Mouse (Mus musculus) right cerebral cortex, adult 18-20 months (tissue): ENCODE data around the gene Kars.

Experiments used
- DNase-seq: peaks from one replicate; pipeline ENCODE4 v3.0.0; 2022; ENCODE audit warnings: mixed read lengths

Gene Kars

DNA sequence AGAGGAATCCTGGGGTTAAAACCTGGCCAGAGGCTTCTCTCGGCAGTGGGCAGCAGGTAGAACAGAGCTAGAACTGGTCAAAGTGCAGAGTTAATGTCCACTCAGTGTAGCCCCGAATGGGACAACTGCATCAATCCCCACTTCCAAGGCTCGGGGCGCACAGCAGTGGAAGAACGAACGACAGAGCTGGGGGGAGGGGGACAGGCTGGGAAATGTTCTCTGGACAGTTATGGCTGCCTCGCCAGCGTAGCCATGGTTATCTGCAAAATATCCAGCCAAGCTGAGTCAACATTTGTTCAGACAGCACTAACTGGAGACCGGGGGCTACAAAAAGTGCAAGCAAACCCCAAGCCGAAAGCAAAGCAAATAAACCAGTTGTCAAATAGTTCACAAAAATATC is 33.0 kb downstream of the Kars start:
- DNase-seq = no peak

DNA sequence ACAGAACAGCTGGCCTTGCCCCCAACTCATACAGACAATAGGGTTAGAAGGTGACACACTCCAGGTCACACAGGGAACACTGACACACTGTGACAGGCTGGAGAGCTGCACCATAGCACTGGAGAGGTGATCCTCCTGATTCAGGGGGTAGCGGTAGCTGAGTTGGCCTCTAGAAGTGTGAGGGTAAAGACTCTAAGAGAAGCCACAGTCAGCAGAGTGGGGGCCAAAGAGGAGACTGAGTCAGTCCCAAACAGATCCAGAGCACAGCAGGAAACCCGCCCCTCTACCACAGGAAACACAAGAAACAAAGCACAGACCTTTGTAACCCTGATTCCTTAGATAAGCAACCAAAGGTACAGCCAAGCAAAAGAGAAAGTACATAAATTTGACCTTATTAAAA is 34.8 kb downstream of the Kars start:
- DNase-seq = no peak

DNA sequence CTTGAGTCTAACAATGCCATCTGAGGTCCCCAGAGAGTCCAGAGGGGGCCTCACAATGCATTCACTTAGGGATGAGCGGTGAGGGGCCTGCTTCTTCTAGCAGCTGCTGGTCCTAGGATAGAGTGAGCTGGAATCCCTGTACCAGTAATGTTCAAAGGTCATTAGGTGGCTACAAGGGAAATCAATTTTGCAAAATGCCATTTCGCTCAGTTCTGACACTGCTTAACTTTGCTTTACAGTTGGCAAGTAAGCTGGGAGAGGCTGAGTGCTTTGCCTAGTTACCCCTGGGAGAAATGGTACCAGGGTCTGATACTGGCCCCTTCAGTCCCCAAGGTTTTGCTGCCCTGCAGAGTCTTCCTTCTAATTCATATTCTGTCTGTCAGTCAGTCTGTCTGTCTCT is 35.4 kb downstream of the Kars start:
- no peak for DNase-seq

DNA sequence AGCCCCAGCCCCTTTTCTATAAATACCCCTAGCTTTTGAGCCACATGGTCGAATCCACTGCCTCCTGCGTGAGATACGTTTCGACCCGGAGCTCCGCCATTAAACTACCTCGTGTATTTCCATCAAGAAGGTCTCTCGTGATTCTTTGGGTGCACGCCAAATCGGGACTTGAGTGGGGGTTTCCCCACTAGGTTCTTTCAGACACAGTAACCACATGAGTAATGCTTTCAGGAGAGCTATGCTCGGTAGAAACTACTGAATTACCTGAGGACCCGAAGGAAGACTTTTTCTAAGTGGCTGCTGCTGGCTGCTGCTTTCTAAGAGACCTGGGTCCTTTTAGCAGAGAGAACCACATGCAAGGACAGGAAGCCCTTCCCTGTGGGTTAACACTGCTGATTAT is 37.0 kb downstream of the Kars start:
- DNase-seq = no peak

DNA sequence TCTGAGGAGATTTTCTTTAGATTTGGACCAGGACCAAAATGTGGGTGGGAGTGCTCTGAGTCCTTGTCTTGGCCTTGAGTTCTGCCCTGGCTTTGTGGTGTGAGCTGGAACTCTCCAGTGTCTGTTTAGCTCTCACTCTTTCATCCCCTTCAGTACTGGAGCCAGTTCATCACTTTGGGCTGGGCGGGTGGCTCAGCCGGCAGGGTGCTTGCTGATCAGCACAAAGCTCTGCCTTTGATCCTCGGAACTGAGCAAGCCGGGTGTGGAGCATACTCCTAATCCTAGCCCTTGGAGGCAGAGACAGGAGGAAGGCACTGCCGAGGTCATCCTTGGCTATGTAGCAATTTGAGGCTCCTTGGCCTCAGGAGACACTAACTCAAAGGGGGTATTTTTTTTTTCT is 42.1 kb downstream of the Kars start:
- no peak for DNase-seq

DNA sequence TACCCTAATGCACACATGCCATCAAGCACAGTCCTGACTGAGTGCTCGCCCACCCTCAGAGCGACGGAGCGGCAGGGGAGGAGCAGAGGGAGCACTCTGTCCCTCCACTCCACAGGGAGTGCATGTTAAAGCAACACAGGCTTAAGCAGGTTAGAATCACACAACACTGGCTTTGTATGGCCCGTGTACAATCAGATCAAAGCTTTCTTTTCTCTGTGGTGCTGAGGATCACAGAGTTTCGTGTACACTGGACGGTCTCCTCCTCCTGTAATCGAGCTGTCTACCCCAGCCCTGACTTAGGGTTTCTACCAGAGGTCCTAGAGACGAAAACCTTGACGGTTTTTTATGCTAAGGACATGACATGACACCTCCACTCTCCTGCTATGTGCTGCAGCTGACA is 42.6 kb downstream of the Kars start:
- no peak for DNase-seq

DNA sequence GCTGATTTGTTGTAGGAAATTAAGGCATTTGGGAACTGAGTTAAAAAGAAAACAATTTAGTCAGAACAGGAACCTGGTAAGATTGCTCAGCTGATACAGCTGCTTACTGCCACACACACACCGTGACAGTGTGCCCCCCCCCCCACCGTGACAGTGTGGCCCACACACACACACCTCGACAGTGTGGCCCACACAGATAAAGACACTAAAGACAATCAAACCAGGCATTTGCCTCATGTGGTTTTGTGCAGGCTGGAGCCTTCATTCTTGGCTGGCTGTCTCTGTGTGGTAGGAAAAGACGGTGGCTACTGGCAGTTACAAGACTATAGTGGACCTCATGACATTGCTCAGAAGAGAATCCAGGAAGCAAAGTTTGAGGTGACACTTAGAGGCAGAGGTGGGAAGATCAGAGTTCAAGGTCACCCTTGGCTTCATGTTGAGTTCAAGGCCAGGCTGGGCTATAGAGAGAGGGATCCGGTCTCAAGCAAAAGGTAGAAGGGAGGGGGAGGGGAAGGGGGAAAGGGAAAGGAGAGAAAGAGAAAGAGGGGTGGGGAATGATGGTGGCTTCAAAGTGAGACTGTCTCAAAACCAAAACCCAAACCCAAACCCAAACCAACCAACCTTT is 43.8 kb downstream of the Kars start:
- no peak for DNase-seq

DNA sequence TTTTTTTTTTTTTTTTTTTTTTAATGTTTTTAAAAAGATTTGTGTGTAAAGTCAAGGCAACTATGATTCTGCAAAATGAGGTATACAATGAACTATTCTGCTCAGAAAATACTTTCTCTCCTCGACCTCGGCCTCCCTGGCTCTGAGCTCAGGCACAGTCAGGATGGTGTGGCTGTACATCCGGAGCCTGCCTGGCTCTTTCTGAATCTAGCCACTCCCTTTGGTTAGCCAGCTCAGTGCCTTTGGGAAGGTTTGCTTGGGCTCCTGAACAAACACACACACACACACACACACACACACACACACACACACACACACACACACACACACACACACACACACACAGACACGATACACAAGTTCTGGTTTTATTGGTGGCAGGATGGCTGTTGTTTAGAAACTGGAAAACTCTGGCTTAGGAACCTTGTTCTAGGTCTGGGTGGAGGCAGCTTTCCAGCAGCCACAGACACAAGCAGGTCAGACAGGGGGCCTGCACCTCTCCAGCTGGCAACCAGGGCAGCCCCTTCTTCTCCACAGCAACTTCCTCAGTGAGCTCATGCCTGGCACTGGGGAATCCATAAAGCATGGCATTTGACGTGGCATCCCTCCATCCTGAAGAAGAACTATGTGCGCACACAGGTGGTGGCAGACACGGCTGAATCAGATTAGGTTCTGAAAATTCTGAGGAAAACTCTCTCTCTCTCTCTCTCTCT is 46.1 kb downstream of the Kars start:
- no peak for DNase-seq

DNA sequence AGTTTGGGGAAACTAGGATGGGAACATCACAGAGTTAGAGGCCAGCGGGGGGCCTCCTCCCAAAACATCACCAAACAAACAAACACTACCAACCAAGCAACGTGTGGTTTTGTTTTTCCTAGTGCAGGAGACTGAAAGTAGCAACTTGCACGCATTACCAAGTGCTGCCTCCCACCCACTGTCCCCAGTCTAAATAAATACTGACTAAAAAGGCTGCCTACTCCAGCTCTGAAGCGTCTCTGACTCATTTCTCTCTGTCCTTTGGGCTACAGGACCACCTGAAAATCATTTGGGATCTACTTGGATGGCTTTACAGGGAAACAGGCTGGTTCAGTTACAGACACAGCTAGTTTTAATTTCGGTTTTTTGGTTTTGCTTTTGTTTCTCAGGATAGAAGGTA is 46.8 kb downstream of the Kars start:
- DNase-seq = peak; percentile 18

DNA sequence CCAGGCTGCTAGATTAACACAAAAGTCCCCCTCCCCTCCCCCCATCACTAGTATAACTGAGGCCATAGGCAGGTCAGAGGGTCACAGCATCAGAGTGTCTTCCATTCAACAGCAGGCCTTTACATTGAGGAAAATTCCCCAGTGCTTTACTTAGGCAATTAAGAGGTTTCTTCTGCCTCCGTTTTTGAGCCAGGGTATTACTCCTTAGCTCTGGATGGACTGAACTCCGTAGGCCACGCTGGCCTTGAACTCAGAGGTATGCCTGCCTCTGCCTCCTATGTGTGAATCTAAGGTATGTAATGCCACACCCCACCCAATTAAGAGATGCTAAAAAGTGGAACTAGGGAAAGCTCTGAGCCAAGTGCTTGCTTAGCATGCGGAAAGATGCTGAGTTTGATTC is 47.6 kb downstream of the Kars start:
- no peak for DNase-seq

DNA sequence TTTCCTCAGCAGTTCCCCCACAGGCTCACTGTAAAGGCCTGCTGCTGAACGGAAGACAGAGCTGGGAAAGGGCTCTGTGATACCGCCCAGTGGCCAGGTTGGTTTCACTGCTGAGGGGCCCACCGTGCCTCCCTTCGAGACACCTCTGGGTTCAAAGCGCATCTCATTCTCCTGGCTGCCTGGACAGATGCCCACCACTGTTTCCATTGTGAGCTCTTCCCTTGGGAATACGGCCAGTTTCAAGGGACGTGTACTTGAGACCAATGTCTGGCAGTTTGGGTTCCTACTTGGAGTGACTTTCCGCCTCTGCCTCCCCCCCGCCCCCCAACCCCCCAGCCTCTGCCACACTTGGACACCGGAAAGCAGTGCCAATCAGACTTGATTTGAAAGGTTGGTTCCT is 48.0 kb downstream of the Kars start:
- no peak for DNase-seq

DNA sequence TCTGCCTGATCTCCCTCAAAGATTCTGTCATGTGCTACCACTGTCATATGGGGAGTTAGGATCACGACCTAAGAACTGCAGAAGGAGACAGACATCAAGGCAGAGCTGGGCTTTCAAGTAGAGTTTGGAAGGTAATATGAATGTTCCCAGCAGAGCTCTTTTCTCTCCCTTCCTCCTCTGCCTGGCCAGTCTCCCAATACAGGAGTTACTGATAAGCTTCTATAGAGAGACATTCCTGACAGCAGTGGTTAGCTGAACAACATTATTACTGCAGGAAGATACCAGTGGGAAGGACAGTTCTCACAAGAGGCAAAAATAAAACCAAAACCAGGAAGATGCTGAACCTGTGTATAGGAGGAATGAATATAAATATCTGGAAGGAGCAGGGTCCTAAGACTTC is 48.5 kb downstream of the Kars start:
- DNase-seq = no peak

DNA sequence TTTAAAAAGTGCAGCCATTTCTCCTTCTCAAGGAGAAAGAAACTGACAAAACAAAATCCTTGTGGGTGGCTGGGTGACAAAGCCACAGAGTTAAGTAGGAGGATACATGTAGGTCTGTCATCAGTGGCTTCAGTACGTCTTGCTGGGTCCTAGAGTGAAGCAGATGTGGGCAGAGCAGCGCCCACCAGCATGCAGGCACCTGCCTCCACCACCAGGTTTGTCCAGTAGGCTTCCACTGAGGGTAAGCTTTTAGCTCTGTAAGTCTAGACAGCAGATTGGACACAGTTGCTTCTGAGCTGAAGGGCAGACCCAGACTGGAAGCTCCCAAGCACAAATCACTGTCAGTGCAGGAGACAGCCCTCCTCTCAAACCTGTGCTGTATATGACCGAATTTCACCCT is 49.8 kb downstream of the Kars start:
- peak; percentile 8 for DNase-seq

DNA sequence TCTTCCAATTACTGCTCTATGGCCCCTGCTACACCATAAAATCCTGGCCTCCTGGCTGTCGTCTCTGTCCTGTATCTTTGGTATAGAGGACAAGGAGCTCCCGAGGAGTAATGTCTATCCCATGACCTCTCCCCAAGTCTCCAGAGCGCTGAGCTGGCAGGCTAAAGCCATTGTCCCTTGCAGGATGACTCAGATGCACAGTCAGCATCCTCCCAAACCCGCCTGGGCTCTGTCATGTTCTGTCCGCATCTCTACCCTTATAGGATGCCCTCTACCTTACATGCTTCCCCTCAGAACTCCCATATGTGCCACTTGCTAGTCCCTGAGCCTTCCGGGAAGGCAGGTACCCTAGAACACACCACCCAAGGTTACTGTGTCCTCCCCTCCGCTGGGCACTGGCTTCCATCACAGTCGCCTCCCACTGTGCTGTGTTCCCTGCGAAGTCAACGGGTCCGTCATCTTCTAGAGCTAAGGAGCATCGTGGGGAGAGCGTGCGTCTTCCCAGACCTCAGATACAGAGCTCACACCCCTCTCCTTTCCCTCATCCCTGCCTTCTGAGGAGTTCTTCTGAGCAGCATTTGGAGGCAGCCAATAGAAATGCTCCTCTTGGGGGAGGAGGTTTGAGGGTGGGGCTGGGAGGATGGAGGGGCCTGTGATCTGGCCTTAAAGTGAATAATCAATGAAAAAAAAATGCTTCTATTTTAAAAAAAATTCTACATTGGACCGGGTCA is 50.4 kb downstream of the Kars start:
- no peak for DNase-seq

DNA sequence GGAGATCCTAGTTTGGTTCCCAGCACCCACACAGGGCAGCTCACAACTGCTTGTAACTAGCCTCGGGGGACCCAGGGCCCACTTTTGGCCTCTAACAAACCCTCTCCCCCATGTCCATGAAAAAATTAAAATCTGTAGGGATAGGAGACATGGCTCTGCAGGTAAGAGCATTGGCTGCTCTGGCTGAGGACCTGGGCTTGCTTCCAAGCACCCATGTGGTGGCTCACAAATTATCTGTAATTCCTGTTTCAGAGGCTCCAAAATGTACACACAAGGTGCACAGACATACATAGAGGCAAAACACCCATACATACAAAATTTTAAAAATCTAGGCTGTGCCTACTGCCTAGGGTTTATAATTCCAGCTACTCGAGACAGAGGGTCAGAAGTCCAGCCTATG is 53.9 kb downstream of the Kars start:
- DNase-seq = no peak

DNA sequence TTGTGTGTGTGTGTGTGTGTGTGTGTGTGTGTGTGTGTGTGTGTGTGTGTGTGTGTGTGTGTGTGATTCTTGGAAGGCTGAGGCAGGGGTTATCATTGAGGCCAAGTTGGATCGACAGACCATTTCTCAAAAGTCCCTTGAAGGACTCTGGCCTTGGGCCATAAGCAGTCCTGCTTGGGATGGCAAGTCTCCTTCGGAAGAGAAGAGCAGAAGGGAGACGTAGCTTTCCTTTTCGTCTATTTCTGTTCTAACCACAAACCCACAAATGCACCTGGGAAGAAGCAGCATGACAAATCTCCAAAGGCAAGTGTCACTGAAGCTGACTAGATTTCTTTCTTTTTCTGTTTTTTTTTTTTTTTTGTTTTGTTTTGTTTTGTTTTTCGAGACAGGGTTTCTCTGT is 55.2 kb downstream of the Kars start:
- DNase-seq = no peak

DNA sequence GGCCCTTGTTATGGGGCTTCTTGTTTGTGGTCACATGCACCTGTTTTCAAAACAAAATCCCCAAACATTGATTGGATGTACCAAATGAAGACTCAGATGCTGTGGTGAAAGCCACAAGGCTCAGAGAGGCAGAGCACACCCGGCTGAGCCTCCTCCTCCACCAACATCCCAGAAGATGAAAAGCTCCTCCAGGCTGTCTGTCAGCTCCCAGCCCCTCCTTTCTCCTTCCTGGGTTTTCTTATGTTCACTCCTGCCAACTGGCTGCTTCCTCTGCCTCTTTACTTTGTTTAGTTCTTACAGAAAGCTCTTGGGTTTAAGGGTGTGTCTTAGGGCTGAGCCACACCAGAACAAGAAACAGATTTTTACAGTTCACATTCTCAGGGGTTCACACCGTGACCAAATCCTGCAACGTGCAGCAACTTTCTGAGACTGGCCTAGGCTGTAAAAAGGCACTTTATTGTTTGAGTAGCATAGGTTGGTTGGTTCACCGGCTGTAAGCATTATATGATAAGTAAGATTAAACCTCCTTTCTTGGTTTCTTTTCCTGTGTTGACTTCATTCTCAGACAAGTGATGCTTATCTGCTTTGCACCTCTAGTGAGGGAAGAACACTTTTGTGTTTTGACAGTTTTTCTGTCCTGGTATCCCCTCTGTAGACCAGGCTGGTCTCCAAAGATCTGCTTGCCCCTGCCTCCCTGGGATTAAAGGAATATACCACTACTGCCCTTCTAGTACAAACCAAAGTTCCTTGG is 56.1 kb downstream of the Kars start:
- no peak for DNase-seq

DNA sequence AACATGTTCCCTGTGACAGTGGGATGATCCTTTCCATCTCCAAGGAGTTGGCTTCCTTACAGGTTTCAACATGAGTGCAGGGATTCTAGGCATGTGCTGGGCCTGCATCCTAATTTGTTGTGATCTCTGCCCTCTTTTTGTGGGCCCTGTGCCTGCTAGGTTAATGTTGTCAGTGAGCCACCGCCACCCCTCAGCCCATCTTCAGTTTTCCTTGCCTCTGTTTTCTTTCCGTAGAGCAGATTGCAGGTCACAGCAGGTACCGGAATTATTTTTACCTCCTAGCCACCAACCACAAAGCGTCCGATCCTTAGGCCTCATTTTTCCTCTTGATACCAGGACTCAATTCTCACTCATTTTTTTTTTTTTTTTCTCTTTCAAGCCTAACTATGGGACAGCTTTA is 59.2 kb downstream of the Kars start:
- no peak for DNase-seq

DNA sequence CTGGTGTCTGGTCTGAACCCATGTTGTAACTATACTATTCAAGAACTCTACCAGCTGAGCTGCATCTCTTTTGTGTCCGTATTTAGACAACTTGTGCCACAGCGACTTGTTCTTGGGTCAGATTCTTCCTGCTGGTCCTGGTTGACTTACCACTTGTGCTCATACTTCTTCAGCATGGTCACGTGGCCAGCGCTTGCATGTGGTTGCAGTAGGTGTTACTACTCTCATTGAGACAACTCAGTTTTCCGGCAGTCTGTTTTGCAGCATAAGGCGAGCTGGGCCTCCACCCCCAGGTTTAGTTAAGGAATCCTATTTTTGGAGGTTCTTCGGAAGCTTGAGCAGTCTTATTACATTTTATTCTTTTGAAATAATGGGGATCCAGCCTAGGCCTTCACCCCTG is 59.8 kb downstream of the Kars start:
- DNase-seq = peak; percentile 79

DNA sequence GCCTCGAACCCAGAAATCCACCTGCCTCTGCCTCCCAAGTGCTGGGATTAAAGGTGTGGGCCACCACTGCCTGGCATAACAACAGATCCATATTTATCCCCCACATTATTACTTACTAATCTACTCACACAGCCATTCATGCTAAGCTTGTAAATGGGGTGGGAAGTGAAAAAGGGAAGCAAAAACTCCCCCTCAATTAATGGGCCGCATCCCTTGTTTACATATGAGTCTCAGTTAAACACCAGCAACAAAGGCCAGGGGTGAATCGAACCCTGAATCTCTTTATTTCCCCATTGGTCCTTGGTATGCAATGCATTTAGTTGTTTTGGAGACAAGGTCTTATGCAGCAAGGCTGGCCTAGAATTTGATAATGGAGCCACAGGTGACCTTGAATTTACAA is 60.3 kb downstream of the Kars start:
- no peak for DNase-seq

DNA sequence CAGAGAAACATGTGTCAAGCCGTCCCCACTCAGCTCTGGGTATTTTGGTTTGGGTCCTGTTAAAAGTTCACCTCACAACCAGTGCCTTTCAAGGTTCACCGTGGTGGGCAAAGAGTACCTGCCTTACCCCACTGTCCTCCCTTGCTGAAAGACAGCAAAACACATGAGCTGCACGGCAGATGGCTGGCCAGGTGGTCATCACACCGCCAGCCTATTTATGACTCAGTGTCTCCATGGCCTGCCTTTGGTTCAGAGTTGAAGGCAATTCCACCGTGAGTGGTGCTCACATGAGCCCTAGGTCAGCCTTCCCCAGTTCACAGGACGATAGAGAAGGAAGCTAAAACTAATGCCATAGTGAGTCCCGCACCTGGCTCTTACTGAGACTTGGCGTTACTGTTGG is 63.2 kb downstream of the Kars start:
- DNase-seq = no peak

DNA sequence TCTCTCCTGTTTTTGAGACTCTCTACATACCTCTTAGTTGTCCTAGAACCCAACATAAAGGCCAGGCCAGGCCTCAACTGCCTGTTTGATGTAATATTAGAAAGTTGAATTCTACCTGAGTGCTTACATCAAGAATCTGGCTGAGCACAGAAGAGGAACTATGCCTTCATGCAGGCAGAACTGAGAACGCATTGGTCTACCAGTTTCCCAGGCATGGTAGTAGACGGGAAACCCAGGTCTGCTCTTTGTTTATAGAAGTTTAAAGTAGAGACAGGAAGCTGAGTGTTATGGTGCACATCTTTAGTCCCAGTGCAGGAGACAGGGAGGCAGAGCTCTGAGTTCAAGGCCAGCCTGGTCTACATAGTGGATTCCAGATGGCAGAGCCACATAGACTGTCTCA is 64.0 kb downstream of the Kars start:
- no peak for DNase-seq

DNA sequence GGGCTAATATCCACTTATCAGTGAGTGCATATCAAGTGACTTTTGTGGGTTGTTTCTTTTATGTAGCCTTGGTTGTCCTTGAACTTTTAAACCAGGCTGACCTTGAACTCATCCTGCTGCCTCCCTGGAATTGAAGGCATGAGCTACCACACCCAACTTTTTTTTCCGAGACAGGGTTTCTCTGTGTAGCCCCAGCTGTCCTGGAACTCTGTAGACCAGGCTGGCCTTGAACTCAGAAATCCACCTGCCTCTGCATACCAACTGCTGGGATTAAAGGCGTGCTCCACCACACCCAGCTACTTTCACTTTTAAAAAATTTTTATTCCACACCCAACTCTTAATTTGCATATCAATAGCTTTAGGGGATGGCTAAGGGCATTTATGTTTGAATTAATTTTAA is 67.6 kb downstream of the Kars start:
- DNase-seq = no peak
